In genomic region chr4:120801446-120801845, GRCm38 (mm10) we compare ENCODE assay signal across 10 mouse cellular contexts. TPM values are rescaled to one million over a fixed set of nuclear protein-coding genes. Genes with fewer than 3 reads are reported as not detected.
A peak's percentile ranks its signal among the peaks of the same experiment; 100 is the strongest.
DNase-seq lines count a peak whose midpoint lies in the region; ATAC-seq lines count a peak whose summit lies in the region.
"Had no signal": no experiment of that assay in that cellular context is flagged by ENCODE, and none has a peak within 500 bp of the region (broad histone marks: within the 10 kb centered on the region; RNA-seq: fewer than 3 reads in every experiment).

No protein-coding gene starts in this region.

- H3K27ac ChIP-seq in embryonic facial prominence, embryonic 11.5 days (replicated peaks; ENCODE audit: low read depth, low read length) = no peak overlapping the region
- no peak overlapping the region for H3K27ac ChIP-seq in embryonic facial prominence, embryonic 10.5 days (replicated peaks)
- H3K27ac ChIP-seq in forebrain, embryonic 10.5 days = no peak overlapping the region

- ATAC-seq in embryonic facial prominence, embryonic 11.5 days (replicated peaks; ENCODE audit: insufficient number of reproducible peaks, low FRiP score, low TSS enrichment, low read depth) = no peak

- no peak overlapping the region for H3K9ac ChIP-seq in embryonic facial prominence, embryonic 11.5 days (replicated peaks; ENCODE audit: low read length)

- H3K4me3 ChIP-seq in embryonic facial prominence, embryonic 11.5 days (ENCODE audit: low read depth, low read length) = no peak overlapping the region
- no peak overlapping the region for H3K4me3 ChIP-seq in embryonic facial prominence, embryonic 10.5 days
- no peak overlapping the region for H3K4me3 ChIP-seq in forebrain, embryonic 10.5 days
- H3K4me3 ChIP-seq: erythroblast, embryonic 14.5 days had no signal

- DNase-seq in embryonic facial prominence, embryonic 11.5 days (ENCODE audit: low spot score) = peak; percentile 14
- no peak for DNase-seq in embryonic facial prominence, embryonic 10.5 days (ENCODE audit: low spot score)
- DNase-seq in urinary bladder, postnatal 14 days (ENCODE audit: low spot score) = peak; percentile 28
- DNase-seq in urinary bladder, postnatal 10 days (ENCODE audit: low spot score) = no peak
- peak; percentile 63 for DNase-seq in lung, postnatal 14 days
- no peak for DNase-seq in yolk sac, embryonic 10.5 days (ENCODE audit: low spot score)
- DNase-seq in forebrain, embryonic 10.5 days (ENCODE audit: extremely low spot score, low spot score) = no peak
- DNase-seq in left cerebral cortex, postnatal 4 days = no peak

- no peaks in the 10 kb centered on the region for H3K36me3 ChIP-seq in embryonic facial prominence, embryonic 11.5 days (replicated peaks; ENCODE audit: control insufficient read depth, insufficient read depth, low read depth, low read length)
- peaks cover 22% of the 10 kb centered on the region for H3K36me3 ChIP-seq in embryonic facial prominence, embryonic 10.5 days (replicated peaks)
- peaks cover 15% of the 10 kb centered on the region for H3K36me3 ChIP-seq in forebrain, embryonic 10.5 days (replicated peaks)

- H3K9me3 ChIP-seq in embryonic facial prominence, embryonic 11.5 days (replicated peaks; ENCODE audit: control insufficient read depth, low read length) = no peaks in the 10 kb centered on the region
- no peaks in the 10 kb centered on the region for H3K9me3 ChIP-seq in embryonic facial prominence, embryonic 10.5 days
- H3K9me3 ChIP-seq in forebrain, embryonic 10.5 days = no peaks in the 10 kb centered on the region

- no peaks in the 10 kb centered on the region for H3K27me3 ChIP-seq in embryonic facial prominence, embryonic 11.5 days (ENCODE audit: control insufficient read depth, insufficient read depth, low read length)
- H3K27me3 ChIP-seq in embryonic facial prominence, embryonic 10.5 days (replicated peaks; ENCODE audit: low read depth, poor library complexity, severe bottlenecking) = no peaks in the 10 kb centered on the region
- H3K27me3 ChIP-seq in forebrain, embryonic 10.5 days (ENCODE audit: poor library complexity, severe bottlenecking) = no peaks in the 10 kb centered on the region

- H3K4me2 ChIP-seq in embryonic facial prominence, embryonic 11.5 days (ENCODE audit: low read depth, low read length) = no peak overlapping the region

- H3K4me1 ChIP-seq in embryonic facial prominence, embryonic 11.5 days (ENCODE audit: control insufficient read depth, insufficient read depth, low read length) = no peaks in the 10 kb centered on the region
- H3K4me1 ChIP-seq in embryonic facial prominence, embryonic 10.5 days = peaks cover 9% of the 10 kb centered on the region; the same call in 1 of the 2 replicates
- peaks cover 23% of the 10 kb centered on the region for H3K4me1 ChIP-seq in forebrain, embryonic 10.5 days

- 32% methylated on average over 2 of the region's 2 CpGs for WGBS in embryonic facial prominence, embryonic 11.5 days
- WGBS in embryonic facial prominence, embryonic 10.5 days = 35% methylated on average over 2 of the region's 2 CpGs
- 37% methylated on average over 2 of the region's 2 CpGs for WGBS in forebrain, embryonic 10.5 days

- intact Hi-C loops in left cerebral cortex, postnatal 4 days (cut with DNase I) = no loop called here

RNA-seq across cellular contexts. Expression of gene Nfyc, which starts 29.9 kb away (rescaled TPM):
- polyA plus RNA-seq in embryonic facial prominence, embryonic 11.5 days (2014; fragmentation: Nextera tagmentation; extraction: Ambion mirVana) = 137 and 139 TPM in 2 replicates
- 126 and 128 TPM in 2 replicates for polyA plus RNA-seq in embryonic facial prominence, embryonic 10.5 days (2016; fragmentation: Nextera tagmentation; extraction: Ambion mirVana)
- 128 and 131 TPM in 2 replicates for polyA plus RNA-seq in forebrain, embryonic 10.5 days (2016; fragmentation: Nextera tagmentation; extraction: Ambion mirVana)
- total RNA-seq in left cerebral cortex, postnatal 4 days (2021) = 10 to 100 TPM; 43.1 to 55.8 TPM

RNA-seq across cellular contexts. Expression of gene Kcnq4, which starts 53.0 kb away (rescaled TPM):
- 4.3 and 4.6 TPM in 2 replicates for polyA plus RNA-seq in embryonic facial prominence, embryonic 11.5 days (2014; fragmentation: Nextera tagmentation; extraction: Ambion mirVana)
- 4.2 and 5.6 TPM in 2 replicates for polyA plus RNA-seq in embryonic facial prominence, embryonic 10.5 days (2016; fragmentation: Nextera tagmentation; extraction: Ambion mirVana)
- polyA plus RNA-seq in forebrain, embryonic 10.5 days (2016; fragmentation: Nextera tagmentation; extraction: Ambion mirVana) = 1.5 and 1.8 TPM in 2 replicates
- total RNA-seq in left cerebral cortex, postnatal 4 days (2021) = 10 to 100 TPM; 19.6 to 21.1 TPM
- total RNA-seq: hematopoietic stem cell, adult 5-6 weeks had no signal
- polyA plus RNA-seq: erythroblast, embryonic 14.5 days had no signal

RNA-seq across cellular contexts. Expression of gene Rims3, which starts 53.2 kb away (rescaled TPM):
- polyA plus RNA-seq in embryonic facial prominence, embryonic 11.5 days (2014; fragmentation: Nextera tagmentation; extraction: Ambion mirVana) = 1.8 and 2.4 TPM in 2 replicates
- 1.8 and 2.4 TPM in 2 replicates for polyA plus RNA-seq in embryonic facial prominence, embryonic 10.5 days (2016; fragmentation: Nextera tagmentation; extraction: Ambion mirVana)
- polyA plus RNA-seq in forebrain, embryonic 10.5 days (2016; fragmentation: Nextera tagmentation; extraction: Ambion mirVana) = 3.1 and 3.8 TPM in 2 replicates
- total RNA-seq in left cerebral cortex, postnatal 4 days (2021) = 10 to 100 TPM; 74.4 to 75.8 TPM

Comparison
In these comparisons a context has a peak if more than half of its experiments do, and no peak if none do; other contexts are left out.
1. DNase-seq: peak in embryonic facial prominence, embryonic 11.5 days (single experiment), urinary bladder, postnatal 14 days (single experiment) and lung, postnatal 14 days (single experiment); none in embryonic facial prominence, embryonic 10.5 days (single experiment), urinary bladder, postnatal 10 days (single experiment), yolk sac, embryonic 10.5 days (single experiment), forebrain, embryonic 10.5 days (single experiment) and left cerebral cortex, postnatal 4 days (single experiment).